ENCODE assay signal across 8 mouse cellular contexts in genomic region chr17:33817184-33817968, GRCm38 (mm10). TPM values are rescaled to one million over a fixed set of nuclear protein-coding genes. Genes with fewer than 3 reads are reported as not detected.
DNase-seq lines count a peak whose midpoint lies in the region; ATAC-seq and TF ChIP-seq lines count a peak whose summit lies in the region.

No protein-coding gene starts in this region.

- WGBS in embryonic facial prominence, embryonic 14.5 days, result under 1% methylated on average over 75 of the region's 89 CpGs
- 3% methylated on average over 70 of the region's 89 CpGs for WGBS in limb, embryonic 14.5 days
- WGBS in midbrain, postnatal 0 days, result under 1% methylated on average over 89 of the region's 89 CpGs

- peak overlapping the region; percentile 89 for H3K4me2 ChIP-seq in embryonic facial prominence, embryonic 14.5 days (ENCODE audit: low read depth, low read length)
- H3K4me2 ChIP-seq in limb, embryonic 14.5 days (replicated peaks; ENCODE audit: low read depth, low read length, severe bottlenecking), result peak overlapping the region; percentile 93
- peak overlapping the region; percentile 86 for H3K4me2 ChIP-seq in midbrain, postnatal 0 days (ENCODE audit: low read depth, low read length, poor library complexity, severe bottlenecking)

- H3K4me1 ChIP-seq in embryonic facial prominence, embryonic 14.5 days (ENCODE audit: control insufficient read depth, insufficient read depth, low read length), result peaks cover 4% of the 10 kb centered on the region; the same call in 1 of the 2 replicates
- peaks cover 12% of the 10 kb centered on the region for H3K4me1 ChIP-seq in limb, embryonic 14.5 days (ENCODE audit: control insufficient read depth, insufficient read depth, low read length)
- peaks cover 4% of the 10 kb centered on the region; the same call in 1 of the 2 replicates for H3K4me1 ChIP-seq in midbrain, postnatal 0 days (ENCODE audit: insufficient read depth, low read length)

- peaks cover 38% of the 10 kb centered on the region for H3K36me3 ChIP-seq in embryonic facial prominence, embryonic 14.5 days (ENCODE audit: control insufficient read depth, insufficient read depth, low read length)
- H3K36me3 ChIP-seq in limb, embryonic 14.5 days (ENCODE audit: control insufficient read depth, insufficient read depth, low read length), result peaks cover 41% of the 10 kb centered on the region
- H3K36me3 ChIP-seq in midbrain, postnatal 0 days (ENCODE audit: insufficient read depth, low read length), result peaks cover 11% of the 10 kb centered on the region

- peak overlapping the region; percentile 72 for H3K9ac ChIP-seq in embryonic facial prominence, embryonic 14.5 days (ENCODE audit: low read depth, low read length)
- H3K9ac ChIP-seq in limb, embryonic 14.5 days (ENCODE audit: low read depth, low read length, severe bottlenecking), result peak overlapping the region; percentile 75
- peak overlapping the region; percentile 81 for H3K9ac ChIP-seq in midbrain, postnatal 0 days (replicated peaks; ENCODE audit: low read length, poor library complexity, severe bottlenecking)

- peak; percentile 73; the same call in 1 of the 2 replicates for TF ChIP-seq POLR2A in limb, embryonic 14.5 days (IDR thresholded peaks at IDR 0.05; ENCODE audit: borderline replicate concordance, extremely low read depth, insufficient read depth, insufficient read length)

- no peak; the same call in 1 of the 2 replicates for TF ChIP-seq CTCF in midbrain, postnatal 0 days (IDR thresholded peaks at IDR 0.05)

- DNase-seq in 3T3-L1 (ENCODE audit: low read depth, low spot score), result peak; percentile 87
- peak; percentile 71 to 79 for DNase-seq in adrenal gland, postnatal 4 days (ENCODE audit: low spot score in 2 of 2)
- DNase-seq in embryonic facial prominence, embryonic 14.5 days (ENCODE audit: low spot score), result peak; percentile 98
- DNase-seq in heart, adult 8-10 months (ENCODE audit: low spot score), result peak; percentile 82
- DNase-seq in kidney, adult 9 months, result peak; percentile 87
- peak; percentile 95 for DNase-seq in limb, embryonic 14.5 days (ENCODE audit: low spot score)
- peak; percentile 98 for DNase-seq in midbrain, postnatal 0 days (ENCODE audit: low spot score)
- DNase-seq in spleen, postnatal 14 days (ENCODE audit: low spot score in 2 of 2), result peak; percentile 74 to 77

- peak; percentile 98 for ATAC-seq in embryonic facial prominence, embryonic 14.5 days (ENCODE audit: low read depth)
- ATAC-seq in limb, embryonic 14.5 days (ENCODE audit: low FRiP score, low read depth), result peak; percentile 96
- peak; percentile 94 for ATAC-seq in midbrain, postnatal 0 days (ENCODE audit: low FRiP score)

- peak overlapping the region; percentile 77 for H3K27ac ChIP-seq in embryonic facial prominence, embryonic 14.5 days (replicated peaks; ENCODE audit: low read depth, low read length)
- peak overlapping the region; percentile 81 for H3K27ac ChIP-seq in limb, embryonic 14.5 days (replicated peaks; ENCODE audit: low read depth, low read length)
- H3K27ac ChIP-seq in midbrain, postnatal 0 days (ENCODE audit: low read depth, low read length), result peak overlapping the region; percentile 86

- H3K27me3 ChIP-seq in embryonic facial prominence, embryonic 14.5 days (replicated peaks; ENCODE audit: control insufficient read depth, insufficient read depth, low read length), result no peaks in the 10 kb centered on the region
- no peaks in the 10 kb centered on the region for H3K27me3 ChIP-seq in limb, embryonic 14.5 days (ENCODE audit: control insufficient read depth, insufficient read depth, low read length)
- H3K27me3 ChIP-seq in midbrain, postnatal 0 days (ENCODE audit: insufficient read depth, low read length), result no peaks in the 10 kb centered on the region

- no peaks in the 10 kb centered on the region for H3K9me3 ChIP-seq in embryonic facial prominence, embryonic 14.5 days (ENCODE audit: control insufficient read depth, low read length)
- H3K9me3 ChIP-seq in limb, embryonic 14.5 days (ENCODE audit: control insufficient read depth, low read length), result no peaks in the 10 kb centered on the region
- H3K9me3 ChIP-seq in midbrain, postnatal 0 days (ENCODE audit: low read length), result no peaks in the 10 kb centered on the region

- H3K4me3 ChIP-seq in embryonic facial prominence, embryonic 14.5 days (ENCODE audit: low read depth, low read length), result peak overlapping the region; percentile 55
- H3K4me3 ChIP-seq in limb, embryonic 14.5 days (replicated peaks; ENCODE audit: low read length), result peak overlapping the region; percentile 59
- H3K4me3 ChIP-seq in midbrain, postnatal 0 days (ENCODE audit: low read depth, low read length), result peak overlapping the region; percentile 55

RNA-seq across cellular contexts. Expression of gene Rps28, which starts 7.0 kb away (rescaled TPM):
- total RNA-seq in adrenal gland, postnatal 4 days (2021), result 1,000 to 10,000 TPM; 1,918 to 2,060 TPM
- polyA plus RNA-seq in embryonic facial prominence, embryonic 14.5 days (2014; fragmentation: Nextera tagmentation; extraction: Ambion mirVana), result 1,198 and 1,307 TPM in 2 replicates
- total RNA-seq in heart, adult 8-10 months (2022), result 100 to 1,000 TPM; 691 to 822 (median 750) TPM
- 1,470 and 1,488 TPM in 2 replicates for polyA plus RNA-seq in limb, embryonic 14.5 days (2012; rRNA removed)
- 1,253 and 1,319 TPM in 2 replicates for polyA plus RNA-seq in limb, embryonic 14.5 days (2014; fragmentation: Nextera tagmentation; extraction: Ambion mirVana)
- 348 and 379 TPM in 2 replicates for total RNA-seq in midbrain, postnatal 0 days (2014; rRNA removed)
- polyA plus RNA-seq in midbrain, postnatal 0 days (2015; fragmentation: Nextera tagmentation; extraction: Ambion mirVana), result 513 and 564 TPM in 2 replicates

RNA-seq across cellular contexts. Expression of gene Ndufa7, which starts 7.0 kb away (rescaled TPM):
- 100 to 1,000 TPM; 354 to 402 TPM for total RNA-seq in adrenal gland, postnatal 4 days (2021)
- polyA plus RNA-seq in embryonic facial prominence, embryonic 14.5 days (2014; fragmentation: Nextera tagmentation; extraction: Ambion mirVana), result 479 and 488 TPM in 2 replicates
- 100 to 1,000 TPM; 676 to 749 (median 700) TPM for total RNA-seq in heart, adult 8-10 months (2022)
- 302 and 363 TPM in 2 replicates for polyA plus RNA-seq in limb, embryonic 14.5 days (2012; rRNA removed)
- 505 and 530 TPM in 2 replicates for polyA plus RNA-seq in limb, embryonic 14.5 days (2014; fragmentation: Nextera tagmentation; extraction: Ambion mirVana)
- total RNA-seq in midbrain, postnatal 0 days (2014; rRNA removed), result 211 and 345 TPM in 2 replicates
- polyA plus RNA-seq in midbrain, postnatal 0 days (2015; fragmentation: Nextera tagmentation; extraction: Ambion mirVana), result 501 and 560 TPM in 2 replicates

RNA-seq across cellular contexts. Expression of gene Kank3, which starts 7.1 kb away (rescaled TPM):
- 100 to 1,000 TPM; 117 to 136 TPM for total RNA-seq in adrenal gland, postnatal 4 days (2021)
- polyA plus RNA-seq in embryonic facial prominence, embryonic 14.5 days (2014; fragmentation: Nextera tagmentation; extraction: Ambion mirVana), result 38.7 and 39.4 TPM in 2 replicates
- 10 to 100 TPM; 44.4 to 64.9 (median 51.3) TPM for total RNA-seq in heart, adult 8-10 months (2022)
- polyA plus RNA-seq in limb, embryonic 14.5 days (2012; rRNA removed), result 45.3 and 52.3 TPM in 2 replicates
- 31.1 and 32.1 TPM in 2 replicates for polyA plus RNA-seq in limb, embryonic 14.5 days (2014; fragmentation: Nextera tagmentation; extraction: Ambion mirVana)
- total RNA-seq in midbrain, postnatal 0 days (2014; rRNA removed), result 19.8 and 38.4 TPM in 2 replicates
- polyA plus RNA-seq in midbrain, postnatal 0 days (2015; fragmentation: Nextera tagmentation; extraction: Ambion mirVana), result 46.2 and 50.0 TPM in 2 replicates

RNA-seq across cellular contexts. Expression of gene Cd320, which starts 25.5 kb away (rescaled TPM):
- 10 to 100 TPM; 34.3 to 36.0 TPM for total RNA-seq in adrenal gland, postnatal 4 days (2021)
- 60.5 and 62.3 TPM in 2 replicates for polyA plus RNA-seq in embryonic facial prominence, embryonic 14.5 days (2014; fragmentation: Nextera tagmentation; extraction: Ambion mirVana)
- total RNA-seq in heart, adult 8-10 months (2022), result 10 to 100 TPM; 28.9 to 33.6 (median 33.2) TPM
- 42.9 and 45.9 TPM in 2 replicates for polyA plus RNA-seq in limb, embryonic 14.5 days (2012; rRNA removed)
- polyA plus RNA-seq in limb, embryonic 14.5 days (2014; fragmentation: Nextera tagmentation; extraction: Ambion mirVana), result 57.9 and 59.4 TPM in 2 replicates
- 24.4 and 26.7 TPM in 2 replicates for total RNA-seq in midbrain, postnatal 0 days (2014; rRNA removed)
- polyA plus RNA-seq in midbrain, postnatal 0 days (2015; fragmentation: Nextera tagmentation; extraction: Ambion mirVana), result 46.8 and 50.0 TPM in 2 replicates

RNA-seq across cellular contexts. Expression of gene Angptl4, which starts 35.7 kb away (rescaled TPM):
- 10 to 100 TPM; 43.9 to 68.2 TPM for total RNA-seq in adrenal gland, postnatal 4 days (2021)
- 35.7 and 52.1 TPM in 2 replicates for polyA plus RNA-seq in embryonic facial prominence, embryonic 14.5 days (2014; fragmentation: Nextera tagmentation; extraction: Ambion mirVana)
- total RNA-seq in heart, adult 8-10 months (2022), result 1 to 10 TPM; 2.9 to 9.8 (median 8.3) TPM
- 29.7 and 32.6 TPM in 2 replicates for polyA plus RNA-seq in limb, embryonic 14.5 days (2012; rRNA removed)
- 44.2 and 61.1 TPM in 2 replicates for polyA plus RNA-seq in limb, embryonic 14.5 days (2014; fragmentation: Nextera tagmentation; extraction: Ambion mirVana)
- total RNA-seq in midbrain, postnatal 0 days (2014; rRNA removed), result 21.4 and 22.5 TPM in 2 replicates
- 27.5 and 33.5 TPM in 2 replicates for polyA plus RNA-seq in midbrain, postnatal 0 days (2015; fragmentation: Nextera tagmentation; extraction: Ambion mirVana)

Comparison
In these comparisons a context has a peak if more than half of its experiments do, and no peak if none do; other contexts are left out.
1. Peak in every context shown above with its lines: DNase-seq, ATAC-seq, H3K4me3 ChIP-seq and H3K27ac ChIP-seq.